18 mouse cellular contexts compared by ENCODE assay signal in genomic region chr1:168975037-168975698, GRCm38 (mm10).
DNase-seq lines count a peak whose midpoint lies in the region; ATAC-seq and TF ChIP-seq lines count a peak whose summit lies in the region.
"Had no signal": no experiment of that assay in that cellular context is flagged by ENCODE, and none has a peak within 500 bp of the region (broad histone marks: within the 10 kb centered on the region; RNA-seq: fewer than 3 reads in every experiment).

No protein-coding gene starts in this region.

- no peaks in the 10 kb centered on the region for H3K9me3 ChIP-seq in hindbrain, embryonic 10.5 days
- no peaks in the 10 kb centered on the region for H3K9me3 ChIP-seq in hindbrain, embryonic 12.5 days (replicated peaks)
- H3K9me3 ChIP-seq in kidney, postnatal 0 days (replicated peaks; ENCODE audit: low read length), result no peaks in the 10 kb centered on the region
- H3K9me3 ChIP-seq: heart, embryonic 15.5 days; lung, embryonic 15.5 days had no signal

- DNase-seq in hindbrain, embryonic 10.5 days (ENCODE audit: low spot score), result peak; percentile 7
- DNase-seq in kidney, postnatal 0 days (ENCODE audit: low spot score), result peak; percentile 12
- no peak for DNase-seq in kidney, postnatal 25 days
- peak; percentile 58 for DNase-seq in 416B (ENCODE audit: low read depth)
- peak; percentile 27 for DNase-seq in forelimb bud, embryonic 11.5 days (ENCODE audit: low read depth, low spot score)
- DNase-seq in spleen, postnatal 10 days (ENCODE audit: low spot score in 2 of 2), result no peak
- no peak for DNase-seq in thymus, adult 18-20 months
- DNase-seq: adrenal gland, postnatal 14 days; cerebellum, adult 9-10 months; liver; right cerebral cortex, postnatal 4 days; thymus, adult 2 months had no signal

- H3K9ac ChIP-seq in hindbrain, embryonic 12.5 days, result no peak overlapping the region
- no peak overlapping the region for H3K9ac ChIP-seq in kidney, postnatal 0 days (ENCODE audit: low read depth, low read length)
- H3K9ac ChIP-seq: heart, embryonic 15.5 days; lung, embryonic 15.5 days; neural tube, embryonic 12.5 days had no signal

- H3K4me2 ChIP-seq in hindbrain, embryonic 12.5 days (replicated peaks), result no peak overlapping the region
- H3K4me2 ChIP-seq in kidney, postnatal 0 days (ENCODE audit: low read length), result no peak overlapping the region
- H3K4me2 ChIP-seq: heart, embryonic 15.5 days; lung, embryonic 15.5 days; neural tube, embryonic 12.5 days had no signal

- H3K4me3 ChIP-seq in hindbrain, embryonic 10.5 days, result no peak overlapping the region
- H3K4me3 ChIP-seq in hindbrain, embryonic 12.5 days, result no peak overlapping the region
- no peak overlapping the region for H3K4me3 ChIP-seq in kidney, postnatal 0 days (replicated peaks; ENCODE audit: low read depth, low read length)
- H3K4me3 ChIP-seq: heart, embryonic 15.5 days; lung, embryonic 15.5 days; neural tube, embryonic 12.5 days had no signal

- 78% methylated on average over 8 of the region's 8 CpGs for WGBS in hindbrain, embryonic 10.5 days
- whole genome bisulfite sequencing in hindbrain, embryonic 12.5 days, result 70% methylated on average over 8 of the region's 8 CpGs
- WGBS in kidney, postnatal 0 days, result 23% methylated on average over 8 of the region's 8 CpGs

- H3K4me1 ChIP-seq in hindbrain, embryonic 10.5 days (replicated peaks), result peaks cover 4% of the 10 kb centered on the region; the same call in 1 of the 2 replicates
- H3K4me1 ChIP-seq in hindbrain, embryonic 12.5 days, result no peaks in the 10 kb centered on the region
- peaks cover 4% of the 10 kb centered on the region; the same call in 1 of the 2 replicates for H3K4me1 ChIP-seq in kidney, postnatal 0 days (replicated peaks; ENCODE audit: insufficient read depth, low read length)
- H3K4me1 ChIP-seq: heart, embryonic 15.5 days; lung, embryonic 15.5 days; neural tube, embryonic 12.5 days had no signal

- H3K27ac ChIP-seq in hindbrain, embryonic 10.5 days, result no peak overlapping the region
- H3K27ac ChIP-seq in hindbrain, embryonic 12.5 days, result no peak overlapping the region
- no peak overlapping the region for H3K27ac ChIP-seq in kidney, postnatal 0 days
- H3K27ac ChIP-seq: heart, embryonic 15.5 days; lung, embryonic 15.5 days; neural tube, embryonic 12.5 days had no signal

- ATAC-seq in hindbrain, embryonic 12.5 days (ENCODE audit: low FRiP score), result no peak
- no peak for ATAC-seq in kidney, postnatal 0 days (replicated peaks; ENCODE audit: low FRiP score, low read depth)
- ATAC-seq: midbrain, embryonic 16.5 days had no signal

- no peaks in the 10 kb centered on the region for H3K27me3 ChIP-seq in hindbrain, embryonic 10.5 days (ENCODE audit: insufficient read depth, poor library complexity, severe bottlenecking)
- H3K27me3 ChIP-seq in hindbrain, embryonic 12.5 days, result no peaks in the 10 kb centered on the region
- H3K27me3 ChIP-seq in kidney, postnatal 0 days (ENCODE audit: insufficient read depth, low read length), result no peaks in the 10 kb centered on the region
- H3K27me3 ChIP-seq: heart, embryonic 15.5 days; lung, embryonic 15.5 days; neural tube, embryonic 12.5 days had no signal

- no peak for TF ChIP-seq CTCF in kidney, postnatal 0 days (IDR thresholded peaks at IDR 0.05; ENCODE audit: low read depth)

- H3K36me3 ChIP-seq in hindbrain, embryonic 10.5 days, result no peaks in the 10 kb centered on the region
- no peaks in the 10 kb centered on the region for H3K36me3 ChIP-seq in hindbrain, embryonic 12.5 days
- H3K36me3 ChIP-seq in kidney, postnatal 0 days (ENCODE audit: insufficient read depth, low read length), result no peaks in the 10 kb centered on the region
- H3K36me3 ChIP-seq: G1E; heart, embryonic 15.5 days; lung, embryonic 15.5 days; neural tube, embryonic 12.5 days had no signal

Comparison
In these comparisons a context has a peak if more than half of its experiments do, and no peak if none do; other contexts are left out.
1. DNase-seq: peak in hindbrain, embryonic 10.5 days (single experiment), kidney, postnatal 0 days (single experiment), 416B (single experiment) and forelimb bud, embryonic 11.5 days (single experiment); none in kidney, postnatal 25 days (0 of 2), spleen, postnatal 10 days (0 of 2) and thymus, adult 18-20 months (0 of 2).